Mouse (Mus musculus): ENCODE measurements around the gene Arrdc1. TPM values are rescaled to one million over a fixed set of nuclear protein-coding genes. Genes with fewer than 3 reads are reported as not detected.
"Not testable (repeated sequence)": the region's sequence is repeated elsewhere in the genome, so short reads cannot be mapped to it uniquely, and the experiment has no call there.

Arrdc1 gene
- 10 to 100 TPM; 12.8 to 15.5 TPM for total RNA-seq (2021)

DNA sequence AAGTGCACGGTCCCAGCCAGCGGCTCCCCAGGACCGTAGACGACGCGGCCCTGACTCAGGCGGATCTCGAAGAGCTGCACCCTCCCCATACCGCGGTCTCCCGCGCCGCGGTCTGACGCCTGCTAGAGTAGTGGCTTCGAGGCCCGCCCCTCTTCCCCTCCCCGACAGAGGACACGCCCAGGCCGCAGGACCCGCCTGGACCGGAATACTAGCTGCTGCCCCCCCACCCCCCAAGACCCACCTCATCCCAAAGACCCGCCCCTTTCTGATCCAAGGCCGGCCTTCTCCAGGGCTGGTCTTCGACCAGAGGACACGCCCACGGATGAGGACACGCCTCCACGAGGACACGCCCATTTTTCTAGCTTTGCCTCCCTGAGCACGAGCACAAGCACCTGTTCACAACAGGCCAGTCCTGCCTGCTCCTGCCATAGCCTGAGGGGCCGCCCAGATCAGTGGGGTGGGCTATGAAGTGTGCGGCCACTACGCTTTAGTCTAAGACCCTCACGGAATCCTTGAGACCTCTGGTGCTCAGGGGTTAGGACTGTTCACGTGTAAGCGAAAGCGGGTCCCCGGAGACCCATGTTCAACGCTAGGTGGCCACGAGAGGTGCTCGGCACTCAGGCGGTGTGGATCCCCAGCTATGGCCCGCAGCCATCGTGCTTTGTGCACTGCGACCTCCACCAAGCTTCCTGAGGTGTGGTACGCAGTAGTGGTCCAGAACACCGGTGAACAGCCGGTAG lies at the start of gene Arrdc1:
TSS of gene Arrdc1 (minus strand) at position 196 of the 740 bp plus-strand sequence.
- peak; percentile 81 to 89 for DNase-seq (ENCODE audit: low spot score in 2 of 2)
- intact Hi-C loops (cut with DNase I): no loop called here

- DNase-seq (ENCODE audit: low spot score in 2 of 2): no peak
- intact Hi-C loops (cut with DNase I): no loop called here
These were observed 41.9 kb upstream of the Arrdc1 start for GRCm38 (mm10) chr2:24976960-24977359.

DNA sequence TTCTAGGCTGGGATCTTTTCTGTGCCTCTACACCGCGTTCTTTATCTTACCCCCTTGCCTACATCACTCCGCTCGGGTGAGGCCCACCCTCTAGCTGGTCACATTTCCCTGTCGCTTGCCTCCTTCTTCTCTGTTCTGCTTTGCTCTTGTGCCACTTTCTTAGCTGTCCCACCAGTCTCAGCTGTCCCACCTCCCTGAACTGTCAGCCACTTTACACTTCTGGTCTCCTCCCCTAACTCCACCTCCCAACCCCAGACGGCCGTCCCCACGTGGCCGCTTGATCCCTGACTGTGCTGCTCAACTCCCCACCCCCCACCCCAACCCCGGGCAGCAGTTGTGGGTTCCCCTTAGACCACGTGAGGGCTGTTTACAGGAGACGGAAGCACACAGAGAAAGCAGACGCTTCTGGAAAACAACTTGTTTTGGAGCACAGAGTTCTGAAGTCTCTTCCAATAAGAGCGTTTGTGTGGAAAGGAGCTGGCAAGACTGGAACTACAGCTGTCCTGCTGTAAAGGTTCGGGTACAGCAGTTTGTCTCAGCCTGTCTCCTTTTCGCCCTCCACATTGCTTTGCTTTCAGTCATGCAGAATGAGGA lies 40.7 kb upstream of the Arrdc1 start, which contains the start of gene Pnpla7:
TSS of gene Pnpla7 (plus strand) at position 330 of the 594 bp plus-strand sequence.
- intact Hi-C loops (cut with DNase I): no loop called here

GRCm38 (mm10) chr2:24974906-24975703 lies 40.1 kb upstream of the Arrdc1 start, which contains the start of gene Mrpl41:
TSS of gene Mrpl41 (minus strand) at chr2:24975098.
- DNase-seq (ENCODE audit: low spot score in 2 of 2): peak; percentile 97 to 99
- intact Hi-C loops (cut with DNase I): no loop called here

More for the DNA sequence above, 40.7 kb upstream of the Arrdc1 start, which contains the start of gene Pnpla7:
- DNase-seq (ENCODE audit: low spot score in 2 of 2): peak; percentile 58 to 82

GRCm38 (mm10) chr2:24974452-24974851 lies 39.4 kb upstream of the Arrdc1 start:
- intact Hi-C loops (cut with DNase I): not testable (repeated sequence)
- peak in 1 of 2 experiments; percentile 31 for DNase-seq (ENCODE audit: low spot score in 2 of 2)

GRCm38 (mm10) chr2:24970386-24970785 lies 35.3 kb upstream of the Arrdc1 start:
- intact Hi-C loops (cut with DNase I): no loop called here
- DNase-seq (ENCODE audit: low spot score in 2 of 2): no peak

- DNase-seq (ENCODE audit: low spot score in 2 of 2): peak; percentile 87 to 93
- intact Hi-C loops (cut with DNase I): no loop called here
These were observed 27.4 kb upstream of the Arrdc1 start, which contains the start of gene Dph7 for GRCm38 (mm10) chr2:24962304-24963000. TSS of gene Dph7 (plus strand) at chr2:24962400.

DNA sequence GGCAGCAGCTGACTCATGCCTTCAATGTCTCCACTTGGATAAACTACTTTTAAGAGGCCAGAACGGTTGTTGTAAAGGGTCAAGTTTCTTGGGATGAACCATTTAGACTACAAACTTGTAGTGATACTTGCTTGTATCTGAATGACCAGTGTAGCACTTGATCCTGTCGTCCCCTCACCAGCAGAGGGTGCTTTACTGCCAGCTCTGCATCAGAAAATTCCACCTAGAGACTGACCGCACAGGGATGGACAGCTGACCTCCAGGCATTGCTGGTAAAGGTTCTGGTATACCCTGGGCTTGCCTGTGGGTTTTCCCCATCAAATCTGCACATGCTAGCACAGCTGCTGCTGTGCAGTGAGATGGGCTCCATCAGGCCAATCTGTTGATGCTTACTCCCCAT lies 25.9 kb upstream of the Arrdc1 start:
- intact Hi-C loops (cut with DNase I): no loop called here
- peak in 1 of 2 experiments; percentile 23 for DNase-seq (ENCODE audit: low spot score in 2 of 2)

DNA sequence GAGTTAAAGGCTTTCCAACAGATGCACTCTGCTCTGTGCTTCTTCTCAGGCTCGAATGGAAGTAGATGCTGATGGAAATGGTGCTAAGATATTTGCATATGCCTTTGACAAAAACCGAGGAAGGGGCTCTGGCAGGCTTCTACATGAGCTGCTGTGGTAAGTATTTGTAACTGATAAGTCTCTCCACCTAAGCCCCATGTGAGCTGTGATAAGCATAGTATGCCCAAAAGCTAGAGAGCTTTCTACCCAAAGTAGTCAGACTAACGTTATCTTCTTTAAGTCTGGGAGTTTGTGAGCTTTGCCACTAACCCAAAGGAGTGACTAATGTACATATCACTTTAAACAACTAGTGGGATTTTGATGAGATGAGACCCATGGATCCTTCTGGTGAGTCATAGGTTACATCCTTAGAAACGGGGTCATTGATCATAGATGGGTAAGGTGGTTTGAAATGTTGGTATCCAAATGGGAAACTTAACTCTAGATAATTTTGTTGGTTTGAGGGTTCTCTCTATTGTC lies 17.5 kb upstream of the Arrdc1 start:
- no peak for DNase-seq (ENCODE audit: low spot score in 2 of 2)
- intact Hi-C loops (cut with DNase I): no loop called here

GRCm38 (mm10) chr2:24950189-24950535 lies 15.1 kb upstream of the Arrdc1 start:
- intact Hi-C loops (cut with DNase I): no loop called here
- DNase-seq (ENCODE audit: low spot score in 2 of 2): no peak

GRCm38 (mm10) chr2:24949421-24950188 lies 14.6 kb upstream of the Arrdc1 start, which contains the start of gene Zmynd19:
TSS of gene Zmynd19 (plus strand) at chr2:24949792.
- intact Hi-C loops (cut with DNase I): no loop called here
- peak; percentile 98 to 99 for DNase-seq (ENCODE audit: low spot score in 2 of 2)

GRCm38 (mm10) chr2:24944304-24944703 lies 9.3 kb upstream of the Arrdc1 start:
- intact Hi-C loops (cut with DNase I); DNase-seq (ENCODE audit: low spot score in 2 of 2): not testable (repeated sequence)

GRCm38 (mm10) chr2:24942092-24942491 lies 7.0 kb upstream of the Arrdc1 start:
- intact Hi-C loops (cut with DNase I): no loop called here
- DNase-seq (ENCODE audit: low spot score in 2 of 2): no peak

- DNase-seq (ENCODE audit: low spot score in 2 of 2): peak in 1 of 2 experiments; percentile 14
- intact Hi-C loops (cut with DNase I): no loop called here
These were observed 550 bp downstream of the Arrdc1 start for GRCm38 (mm10) chr2:24934441-24934963.

DNA sequence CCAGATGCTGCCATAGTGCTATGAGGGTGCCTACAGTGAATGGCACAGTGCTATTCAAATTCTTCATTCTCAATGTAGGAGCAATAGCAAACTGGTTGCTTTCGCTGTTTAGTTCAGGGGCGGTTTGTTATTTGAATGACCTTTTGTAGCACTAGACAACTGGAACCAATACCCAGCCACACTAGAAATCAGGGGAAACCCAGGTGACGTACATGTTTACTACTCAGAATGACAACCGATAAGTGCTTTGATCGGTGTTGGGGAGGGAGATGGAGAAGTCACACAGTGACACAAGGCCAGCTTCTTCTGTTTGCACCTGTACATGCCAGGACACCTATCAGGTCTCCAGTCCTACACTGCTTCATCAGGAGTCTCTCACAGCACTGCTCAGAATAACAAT lies 5.5 kb downstream of the Arrdc1 start:
- intact Hi-C loops (cut with DNase I): no loop called here
- DNase-seq (ENCODE audit: low spot score in 2 of 2): no peak

- no peak for DNase-seq (ENCODE audit: low spot score in 2 of 2)
- intact Hi-C loops (cut with DNase I): no loop called here
These were observed 5.9 kb downstream of the Arrdc1 start for GRCm38 (mm10) chr2:24929119-24929518.

DNA sequence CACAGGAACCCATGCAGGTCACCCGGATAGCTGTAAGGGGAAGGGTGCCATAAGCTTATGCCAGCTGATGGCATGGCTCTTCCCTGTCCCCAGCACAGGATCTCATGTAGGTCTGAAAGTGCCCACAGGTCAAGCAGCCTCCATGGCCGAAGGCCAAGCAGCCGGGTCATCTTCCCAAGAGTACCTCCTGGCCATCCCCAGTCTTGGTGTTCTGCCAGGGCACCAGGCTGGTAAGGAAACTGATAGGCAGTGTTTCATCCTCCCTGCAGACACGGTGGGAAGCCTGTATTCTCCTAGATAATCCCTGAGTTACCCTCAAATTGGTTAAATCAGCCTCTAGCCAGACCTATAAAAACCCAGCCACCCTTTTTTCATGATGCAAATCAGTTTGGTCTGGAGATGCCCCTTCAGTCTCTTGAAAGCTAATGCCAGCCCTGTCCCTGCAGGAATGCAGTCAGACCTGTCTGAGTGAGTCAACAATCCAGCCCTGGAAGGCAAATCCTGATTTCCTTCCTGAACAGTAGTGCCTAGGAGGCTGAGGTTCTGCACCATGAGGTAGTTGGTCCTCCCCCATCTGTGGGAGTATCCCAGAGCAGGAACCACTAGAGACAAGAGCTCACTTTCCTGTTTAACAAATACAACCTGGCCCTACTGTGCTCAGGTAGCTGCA lies 7.1 kb downstream of the Arrdc1 start:
- no peak for DNase-seq (ENCODE audit: low spot score in 2 of 2)
- intact Hi-C loops (cut with DNase I): no loop called here

DNA sequence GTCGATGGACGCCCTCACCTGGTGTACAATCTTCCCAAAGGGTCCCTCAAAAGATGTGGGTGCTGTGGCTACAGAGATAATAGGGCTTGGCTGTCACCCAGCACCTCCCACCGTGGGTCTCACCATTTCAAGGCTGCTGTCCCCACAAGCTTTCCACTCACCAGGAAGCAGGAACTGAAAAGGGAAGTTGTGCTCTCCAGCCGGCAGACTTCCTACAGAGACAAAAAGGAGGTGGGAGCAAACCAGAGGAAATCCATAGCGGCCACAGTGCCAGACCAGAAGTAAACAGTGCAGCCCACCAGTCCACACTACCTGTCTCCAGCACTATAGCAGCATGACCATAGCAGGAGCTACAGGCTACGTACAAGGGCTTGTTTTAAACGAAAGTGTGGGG lies 8.1 kb downstream of the Arrdc1 start:
- intact Hi-C loops (cut with DNase I): no loop called here
- no peak for DNase-seq (ENCODE audit: low spot score in 2 of 2)

All from left cerebral cortex, postnatal 25 days (tissue).